12 mouse cellular contexts compared by ENCODE assay signal in genomic region chr9:75427366-75428273, GRCm38 (mm10). TPM values are rescaled to one million over a fixed set of nuclear protein-coding genes. Genes with fewer than 3 reads are reported as not detected.
DNase-seq lines count a peak whose midpoint lies in the region; ATAC-seq and TF ChIP-seq lines count a peak whose summit lies in the region.
"Had no signal": no experiment of that assay in that cellular context is flagged by ENCODE, and none has a peak within 500 bp of the region (broad histone marks: within the 10 kb centered on the region; RNA-seq: fewer than 3 reads in every experiment).

No protein-coding gene starts in this region.

- WGBS in hindbrain, postnatal 0 days: 71% methylated on average over 9 of the region's 9 CpGs
- WGBS in hindbrain, embryonic 13.5 days: 87% methylated on average over 9 of the region's 9 CpGs

- no peak for TF ChIP-seq POLR2A in brain, embryonic 14.5 days (IDR thresholded peaks at IDR 0.05; ENCODE audit: borderline replicate concordance, extremely low read depth, insufficient read depth, insufficient read length, poor library complexity, severe bottlenecking)

- no peaks in the 10 kb centered on the region for H3K4me1 ChIP-seq in hindbrain, postnatal 0 days (ENCODE audit: insufficient read depth, low read length)
- H3K4me1 ChIP-seq in hindbrain, embryonic 13.5 days (replicated peaks): no peaks in the 10 kb centered on the region; the same call in 1 of the 2 replicates

- H3K27me3 ChIP-seq in hindbrain, postnatal 0 days (ENCODE audit: insufficient read depth, low read length): no peaks in the 10 kb centered on the region
- H3K27me3 ChIP-seq in hindbrain, embryonic 13.5 days: no peaks in the 10 kb centered on the region
- H3K27me3 ChIP-seq: neural tube, embryonic 12.5 days had no signal

- no peak overlapping the region for H3K4me2 ChIP-seq in hindbrain, postnatal 0 days (ENCODE audit: low read depth, low read length)
- H3K4me2 ChIP-seq in hindbrain, embryonic 13.5 days: no peak overlapping the region
- H3K4me2 ChIP-seq: liver, embryonic 12.5 days; neural tube, embryonic 12.5 days had no signal

- H3K36me3 ChIP-seq in hindbrain, postnatal 0 days (ENCODE audit: insufficient read depth, low read length): no peaks in the 10 kb centered on the region
- no peaks in the 10 kb centered on the region for H3K36me3 ChIP-seq in hindbrain, embryonic 13.5 days
- H3K36me3 ChIP-seq: G1E; liver, embryonic 12.5 days; neural tube, embryonic 12.5 days had no signal

- ATAC-seq in hindbrain, postnatal 0 days: 0 out of 2 replicates have a peak, but pooled peaks have one; percentile 63
- ATAC-seq in hindbrain, embryonic 13.5 days (ENCODE audit: low FRiP score): no peak
- ATAC-seq: liver, embryonic 12.5 days had no signal

- TF ChIP-seq CTCF in hindbrain, postnatal 0 days (IDR thresholded peaks at IDR 0.05; ENCODE audit: low read depth): no peak
- no peak for TF ChIP-seq CTCF in brain, embryonic 14.5 days (IDR thresholded peaks at IDR 0.05; ENCODE audit: borderline replicate concordance, extremely low read depth, insufficient read depth, insufficient read length)

- no peak overlapping the region for H3K4me3 ChIP-seq in hindbrain, postnatal 0 days (ENCODE audit: low read length)
- H3K4me3 ChIP-seq in hindbrain, embryonic 13.5 days: no peak overlapping the region
- H3K4me3 ChIP-seq: liver, embryonic 12.5 days; neural tube, embryonic 12.5 days had no signal

- no peak overlapping the region for H3K27ac ChIP-seq in hindbrain, postnatal 0 days
- no peak overlapping the region for H3K27ac ChIP-seq in hindbrain, embryonic 13.5 days
- H3K27ac ChIP-seq: liver, embryonic 12.5 days; neural tube, embryonic 12.5 days had no signal

- peak; percentile 49 for DNase-seq in hindbrain, postnatal 0 days (ENCODE audit: low spot score)
- peak; percentile 89 for DNase-seq in brain, embryonic 14.5 days (ENCODE audit: low read depth)
- peak; percentile 81 to 83 for DNase-seq in cerebellum, postnatal 25 days
- DNase-seq in layer of hippocampus, adult 9-10 months (ENCODE audit: low spot score): peak; percentile 46
- no peak for DNase-seq in adrenal gland, postnatal 36 days
- no peak for DNase-seq in spleen, adult 18-20 months
- no peak for DNase-seq in right cerebral cortex, postnatal 36 days (ENCODE audit: low spot score in 2 of 2)
- DNase-seq: adrenal gland, postnatal 10 days had no signal

- H3K9me3 ChIP-seq in hindbrain, postnatal 0 days (ENCODE audit: low read length): no peaks in the 10 kb centered on the region
- H3K9me3 ChIP-seq in hindbrain, embryonic 13.5 days: no peaks in the 10 kb centered on the region
- H3K9me3 ChIP-seq: G1E; liver, embryonic 12.5 days; neural tube, embryonic 12.5 days had no signal

- H3K9ac ChIP-seq in hindbrain, postnatal 0 days (replicated peaks; ENCODE audit: low read length): no peak overlapping the region
- H3K9ac ChIP-seq in hindbrain, embryonic 13.5 days: no peak overlapping the region
- H3K9ac ChIP-seq: liver, embryonic 12.5 days; neural tube, embryonic 12.5 days had no signal

RNA-seq across cellular contexts. Expression of gene Leo1, which starts 13.7 kb away (rescaled TPM):
- total RNA-seq in hindbrain, postnatal 0 days (2014; rRNA removed): 19.4 and 22.2 TPM in 2 replicates
- 40.8 and 41.2 TPM in 2 replicates for polyA plus RNA-seq in hindbrain, postnatal 0 days (2015; fragmentation: Nextera tagmentation; extraction: Ambion mirVana)
- polyA plus RNA-seq in hindbrain, embryonic 13.5 days (2015; fragmentation: Nextera tagmentation; extraction: Ambion mirVana): 43.3 and 44.5 TPM in 2 replicates
- 11.7 and 24.0 TPM in 2 replicates for polyA plus RNA-seq in brain, embryonic 14.5 days (2012; rRNA removed)
- total RNA-seq in adrenal gland, postnatal 36 days (2021): 10 to 100 TPM; 18.6 to 29.9 TPM

RNA-seq across cellular contexts. Expression of gene Mapk6, which starts 17.8 kb away (rescaled TPM):
- total RNA-seq in hindbrain, postnatal 0 days (2014; rRNA removed): 149 and 160 TPM in 2 replicates
- polyA plus RNA-seq in hindbrain, postnatal 0 days (2015; fragmentation: Nextera tagmentation; extraction: Ambion mirVana): 95.7 and 109 TPM in 2 replicates
- 178 and 184 TPM in 2 replicates for polyA plus RNA-seq in hindbrain, embryonic 13.5 days (2015; fragmentation: Nextera tagmentation; extraction: Ambion mirVana)
- 69.1 and 117 TPM in 2 replicates for polyA plus RNA-seq in brain, embryonic 14.5 days (2012; rRNA removed)
- 10 to 100 TPM; 36.2 to 49.2 TPM for total RNA-seq in adrenal gland, postnatal 36 days (2021)

Comparison
In these comparisons a context has a peak if more than half of its experiments do, and no peak if none do; other contexts are left out.
1. DNase-seq: peak in hindbrain, postnatal 0 days (single experiment), brain, embryonic 14.5 days (single experiment), cerebellum, postnatal 25 days (2 of 2) and layer of hippocampus, adult 9-10 months (single experiment); none in adrenal gland, postnatal 36 days (0 of 2), spleen, adult 18-20 months (0 of 2) and right cerebral cortex, postnatal 36 days (0 of 2).